Mouse (Mus musculus) spleen, postnatal 36 days (tissue): ENCODE results near the gene Sphk2.

Experiments used
- DNase-seq, 2 experiments: peaks; one replicate each; pipeline ENCODE4 v3.0.0; 2022; ENCODE audit warnings: low spot score in 2 of 2, mixed read lengths in 1 of 2

The Sphk2 gene

GRCm38 (mm10) chr7:45725151-45725550 lies 7.3 kb upstream of the Sphk2 start:
- DNase-seq = no peak

GRCm38 (mm10) chr7:45723781-45724180 lies 6.0 kb upstream of the Sphk2 start:
- peak in 1 of 2 experiments; percentile 0 for DNase-seq

GRCm38 (mm10) chr7:45723301-45723700 lies 5.5 kb upstream of the Sphk2 start:
- no peak for DNase-seq

GRCm38 (mm10) chr7:45722348-45722713 lies 4.5 kb upstream of the Sphk2 start:
- peak in 1 of 2 experiments; percentile 1 for DNase-seq

GRCm38 (mm10) chr7:45721642-45722347 lies 4.0 kb upstream of the Sphk2 start:
- DNase-seq = no peak

GRCm38 (mm10) chr7:45721234-45721571 lies 3.4 kb upstream of the Sphk2 start:
- no peak for DNase-seq

GRCm38 (mm10) chr7:45720413-45721233 lies 2.8 kb upstream of the Sphk2 start, which contains the start of gene Fam83e:
Gene Fam83e (plus strand): TSS chr7:45721212.
- DNase-seq = no peak

GRCm38 (mm10) chr7:45719738-45720412 lies 2.1 kb upstream of the Sphk2 start:
- DNase-seq = no peak

GRCm38 (mm10) chr7:45719180-45719579 lies 1.4 kb upstream of the Sphk2 start:
- DNase-seq = no peak

- no peak for DNase-seq
Observed at GRCm38 (mm10) chr7:45718331-45718730, 529 bp upstream of the Sphk2 start.

- no peak for DNase-seq
Observed at GRCm38 (mm10) chr7:45716952-45717917, 567 bp downstream of the Sphk2 start.

- no peak for DNase-seq
Observed at GRCm38 (mm10) chr7:45716460-45716857, 1.3 kb downstream of the Sphk2 start.

- peak in 1 of 2 experiments; percentile 51 for DNase-seq
Observed at GRCm38 (mm10) chr7:45715741-45716459, 1.9 kb downstream of the Sphk2 start.

GRCm38 (mm10) chr7:45715090-45715708 lies 2.6 kb downstream of the Sphk2 start, which contains the start of gene Rpl18:
Gene Rpl18 (plus strand): TSS chr7:45715457.
- peak; percentile 97 to 98 for DNase-seq

GRCm38 (mm10) chr7:45714630-45715089 lies 3.1 kb downstream of the Sphk2 start:
- no peak for DNase-seq

GRCm38 (mm10) chr7:45713881-45714520 lies 3.8 kb downstream of the Sphk2 start:
- no peak for DNase-seq

- DNase-seq = no peak
Observed at GRCm38 (mm10) chr7:45713396-45713795, 4.4 kb downstream of the Sphk2 start.

- DNase-seq = no peak
Observed at GRCm38 (mm10) chr7:45712022-45712757, 5.6 kb downstream of the Sphk2 start.
